Mouse (Mus musculus): Measurements from ENCODE around the gene Arhgap24.
"Not testable (repeated sequence)": the region's sequence is repeated elsewhere in the genome, so short reads cannot be mapped to it uniquely, and the experiment has no call there.

The Arhgap24 gene

GRCm38 (mm10) chr5:102874605-102875298, 393.6 kb downstream of the Arhgap24 start:
- DNase-seq (ENCODE audit: low read depth, low spot score) = peak; percentile 48

- DNase-seq (ENCODE audit: low read depth, low spot score) = peak; percentile 20
Measured at GRCm38 (mm10) chr5:102875628-102876027, 394.4 kb downstream of the Arhgap24 start.

- no peak for DNase-seq (ENCODE audit: low read depth, low spot score)
Measured at GRCm38 (mm10) chr5:102888482-102889162, 407.4 kb downstream of the Arhgap24 start.

DNA sequence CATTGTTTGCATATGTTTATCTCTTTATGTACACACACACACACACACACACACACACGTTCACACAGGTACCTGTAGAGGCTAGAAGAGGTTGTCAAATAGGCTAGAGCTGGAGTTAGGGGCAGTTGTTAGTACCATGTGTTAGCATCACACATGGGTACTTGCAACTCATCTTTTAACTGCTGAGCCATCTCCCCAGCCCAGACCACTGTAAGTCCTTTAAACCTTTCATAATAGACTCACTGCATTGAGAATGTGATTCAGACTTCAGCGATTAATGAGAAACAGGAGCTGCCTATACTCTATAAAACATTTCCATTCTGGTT, 407.9 kb downstream of the Arhgap24 start:
- DNase-seq (ENCODE audit: low read depth, low spot score) = no peak

DNA sequence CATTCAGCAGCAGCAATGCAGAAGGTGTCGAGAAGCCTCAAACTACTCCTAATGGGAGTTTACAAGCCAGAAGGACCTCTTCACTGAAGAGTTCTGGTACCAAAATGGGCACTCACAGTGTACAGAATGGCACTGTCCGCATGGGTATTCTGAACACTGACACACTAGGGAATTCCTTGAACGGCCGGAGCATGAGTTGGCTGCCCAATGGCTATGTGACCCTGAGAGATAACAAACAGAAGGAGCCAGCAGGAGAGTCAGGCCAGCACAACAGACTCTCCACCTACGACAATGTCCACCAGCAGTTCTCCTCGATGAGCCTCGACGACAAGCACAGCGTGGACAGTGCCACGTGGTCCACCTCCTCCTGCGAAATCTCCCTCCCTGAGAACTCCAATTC, 411.0 kb downstream of the Arhgap24 start:
- no peak for DNase-seq (ENCODE audit: low read depth, low spot score)

DNA sequence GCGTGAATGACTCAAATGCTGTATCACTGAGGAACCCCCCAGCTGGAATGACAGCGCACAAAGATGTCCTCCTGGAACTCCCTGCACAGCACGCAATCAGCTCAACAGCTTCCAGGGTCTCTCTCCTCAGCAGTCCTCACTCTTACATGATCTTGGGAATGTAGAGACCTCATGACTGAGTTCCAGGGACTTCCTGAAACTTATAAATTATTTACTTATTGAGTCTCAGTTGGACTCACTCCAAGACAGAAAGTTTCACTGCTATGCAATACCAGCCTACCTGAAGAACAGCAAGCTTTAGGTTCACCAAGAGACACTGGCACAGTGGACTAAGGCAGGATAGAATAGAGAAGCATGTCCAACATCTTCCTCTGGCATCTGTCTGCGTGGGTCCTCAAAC, 417.1 kb downstream of the Arhgap24 start:
- no peak for DNase-seq (ENCODE audit: low read depth, low spot score)

GRCm38 (mm10) chr5:102899680-102900215, 418.6 kb downstream of the Arhgap24 start:
- no peak for DNase-seq (ENCODE audit: low read depth, low spot score)

DNA sequence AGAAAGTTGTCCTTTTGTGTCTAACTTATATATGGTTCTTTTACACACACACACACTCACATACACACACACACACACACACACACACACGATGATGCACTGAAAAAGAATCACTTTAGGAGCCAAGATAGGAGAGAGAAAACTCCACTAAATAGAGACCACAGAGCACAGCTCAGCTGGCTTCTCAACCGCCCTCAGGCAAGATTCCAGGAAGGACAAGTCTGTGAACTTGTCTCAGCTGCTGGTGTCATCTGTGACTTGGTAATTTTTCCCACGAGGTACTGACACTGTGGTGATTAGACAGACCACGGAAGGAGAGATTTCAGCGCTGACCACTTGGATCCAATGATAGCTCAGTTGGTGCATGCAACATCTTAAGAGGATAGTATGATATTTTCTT, 420.0 kb downstream of the Arhgap24 start:
- no peak for DNase-seq (ENCODE audit: low read depth, low spot score)

GRCm38 (mm10) chr5:102903487-102903886, 422.3 kb downstream of the Arhgap24 start:
- no peak for DNase-seq (ENCODE audit: low read depth, low spot score)

GRCm38 (mm10) chr5:102904066-102904465, 422.9 kb downstream of the Arhgap24 start:
- DNase-seq (ENCODE audit: low read depth, low spot score) = no peak

GRCm38 (mm10) chr5:102905441-102906211, 424.4 kb downstream of the Arhgap24 start:
- no peak for DNase-seq (ENCODE audit: low read depth, low spot score)

DNA sequence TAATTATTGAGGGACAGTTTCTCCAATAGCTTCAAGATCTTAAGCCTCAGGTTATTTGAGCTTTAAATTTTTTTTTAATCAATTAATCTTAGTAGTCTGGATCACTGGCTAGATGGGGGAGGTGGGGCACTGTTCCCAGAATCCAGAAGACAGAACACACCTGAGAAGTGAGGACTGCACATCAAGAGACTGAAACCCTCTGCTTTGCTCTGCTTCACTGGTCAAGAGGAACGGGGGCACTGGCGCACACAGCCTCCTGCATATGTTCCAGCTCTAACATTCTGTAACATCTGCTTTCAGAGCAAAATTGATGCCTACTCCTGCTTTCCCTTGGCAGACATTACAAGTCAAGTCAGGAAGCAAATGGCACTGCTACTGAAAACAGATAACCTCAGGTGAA, 439.0 kb downstream of the Arhgap24 start:
- DNase-seq (ENCODE audit: low read depth, low spot score) = no peak

DNA sequence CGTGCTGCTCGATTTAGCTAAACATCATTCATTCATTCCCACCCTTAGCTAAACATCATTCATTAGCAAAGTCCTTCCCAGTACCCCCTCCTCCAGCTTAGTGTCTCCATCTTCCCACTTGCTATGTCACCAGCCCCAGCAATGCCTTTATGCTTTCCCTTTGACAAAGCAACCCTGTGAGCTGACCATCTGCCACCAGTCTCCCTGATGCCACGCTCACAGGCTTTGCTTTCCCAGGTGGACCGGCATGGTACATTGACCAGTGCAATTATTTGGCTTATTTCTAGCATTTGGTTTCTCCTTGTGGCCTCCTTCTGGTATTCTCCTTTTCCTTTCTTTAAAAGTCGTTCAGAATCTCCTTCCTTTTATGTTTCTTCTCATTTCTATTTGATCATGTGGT, 445.6 kb downstream of the Arhgap24 start:
- DNase-seq (ENCODE audit: low read depth, low spot score) = no peak

DNA sequence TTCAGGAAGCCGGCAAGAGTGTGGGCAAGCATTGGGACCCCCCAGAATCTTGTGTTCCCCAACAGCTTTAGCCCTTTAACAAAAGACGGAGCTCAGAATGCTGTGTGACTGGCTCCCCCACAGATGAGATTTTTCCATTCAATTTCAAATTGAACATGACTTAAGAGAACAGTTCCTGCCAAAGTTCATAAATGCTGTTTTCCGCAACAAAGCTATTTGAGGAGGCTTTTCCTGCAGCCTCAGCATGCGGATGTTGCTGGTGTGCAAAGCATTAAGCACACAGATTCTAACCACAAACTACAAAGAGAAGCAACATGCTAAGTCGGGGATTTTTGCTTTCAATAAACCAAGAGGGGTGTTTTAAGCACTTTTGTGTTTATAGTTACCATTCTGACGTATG, 449.0 kb downstream of the Arhgap24 start:
- no peak for DNase-seq (ENCODE audit: low read depth, low spot score)

- DNase-seq (ENCODE audit: low read depth, low spot score) = not testable (repeated sequence)
Measured at GRCm38 (mm10) chr5:102943864-102944630, 462.9 kb downstream of the Arhgap24 start.

GRCm38 (mm10) chr5:102946625-102947024, 465.4 kb downstream of the Arhgap24 start:
- no peak for DNase-seq (ENCODE audit: low read depth, low spot score)

DNA sequence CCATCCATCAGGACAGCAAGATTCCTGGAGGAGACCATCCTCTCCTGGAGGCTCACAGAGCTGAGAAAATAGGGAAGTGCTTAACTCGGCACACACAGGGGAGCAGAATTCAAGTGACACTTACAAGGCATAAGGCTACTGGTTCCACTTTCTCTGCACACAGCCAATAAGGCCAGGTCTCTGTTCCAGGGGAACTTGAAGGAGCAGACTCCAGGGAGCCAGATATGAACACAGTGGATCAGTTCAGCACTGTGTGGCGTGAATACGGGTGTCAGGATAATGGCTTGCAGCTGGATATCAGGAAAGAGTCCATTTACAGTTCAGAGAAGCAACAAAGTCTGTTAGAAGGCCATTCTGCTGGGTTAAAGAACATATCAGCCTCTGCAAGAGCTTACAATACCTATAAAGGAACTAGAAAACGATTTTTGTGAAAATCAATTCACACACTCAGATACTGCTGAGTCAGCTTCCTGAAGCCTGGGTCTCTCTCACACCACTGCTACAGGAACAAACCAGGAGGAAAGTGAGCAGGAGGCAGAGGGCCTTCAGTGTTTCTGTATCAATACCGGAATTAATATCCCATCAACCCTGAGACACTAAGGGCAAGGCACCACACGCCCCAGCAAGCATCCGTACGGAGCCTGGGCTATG, 466.0 kb downstream of the Arhgap24 start:
- DNase-seq (ENCODE audit: low read depth, low spot score) = no peak

Data from CD4-positive, CD25-positive, alpha-beta regulatory T cell, adult 2 months (primary cell).